Mouse (Mus musculus): ENCODE results near the gene Mill2. TPM values are rescaled to one million over a fixed set of nuclear protein-coding genes. Genes with fewer than 3 reads are reported as not detected.
A peak's percentile ranks its signal among the peaks of the same experiment; 100 is the strongest.
"Not testable (repeated sequence)": the region's sequence is repeated elsewhere in the genome, so short reads cannot be mapped to it uniquely, and the experiment has no call there.

The Mill2 gene
- polyA plus RNA-seq, 1 experiment = 3.6 TPM

- WGBS = 73% methylated on average over 2 of the region's 2 CpGs
- TF ChIP-seq CTCF (IDR thresholded peaks at IDR 0.05; ENCODE audit: control insufficient read depth, insufficient read depth, low read length) = no peak
- TF ChIP-seq POLR2A (IDR thresholded peaks at IDR 0.05; ENCODE audit: borderline replicate concordance, control insufficient read depth, low read depth, low read length) = no peak
These were observed 28.7 kb downstream of the Mill2 start for GRCm38 (mm10) chr7:18868491-18868890.

GRCm38 (mm10) chr7:18871031-18871430 lies 31.3 kb downstream of the Mill2 start, which contains the start of gene Pglyrp1:
TSS of gene Pglyrp1 (plus strand) at chr7:18871331.
- H3K4me1 ChIP-seq (ENCODE audit: control insufficient read depth, insufficient read depth, low read length); H3K4me3 ChIP-seq (replicated peaks; ENCODE audit: control insufficient read depth, low read depth, low read length); H3K27ac ChIP-seq (ENCODE audit: control insufficient read depth, insufficient read depth, low read depth, low read length, poor library complexity): not testable (repeated sequence)
- 80% methylated on average over 1 of the region's 8 CpGs for WGBS

More at GRCm38 (mm10) chr7:18868491-18868890, 28.7 kb downstream of the Mill2 start:
- Histone ChIP-seq H3K27ac (ENCODE audit: control insufficient read depth, insufficient read depth, low read depth, low read length, poor library complexity) (no peak overlapping the region), H3K4me1 (ENCODE audit: control insufficient read depth, insufficient read depth, low read length) (no peaks in the 10 kb centered on the region), H3K4me3 (replicated peaks; ENCODE audit: control insufficient read depth, low read depth, low read length) (no peak overlapping the region)

- 28% methylated on average over 14 of the region's 14 CpGs for WGBS
- no peak for TF ChIP-seq CTCF (IDR thresholded peaks at IDR 0.05; ENCODE audit: control insufficient read depth, insufficient read depth, low read length)
- no peak overlapping the region for H3K4me3 ChIP-seq (replicated peaks; ENCODE audit: control insufficient read depth, low read depth, low read length)
- no peaks in the 10 kb centered on the region; the same call in 1 of the 2 replicates for H3K4me1 ChIP-seq (ENCODE audit: control insufficient read depth, insufficient read depth, low read length)
- H3K27ac ChIP-seq (ENCODE audit: control insufficient read depth, insufficient read depth, low read depth, low read length, poor library complexity) = no peak overlapping the region
These were observed 32.4 kb downstream of the Mill2 start for GRCm38 (mm10) chr7:18872014-18872802.

GRCm38 (mm10) chr7:18872816-18873215 lies 33.0 kb downstream of the Mill2 start:
- no peak overlapping the region for H3K27ac ChIP-seq (ENCODE audit: control insufficient read depth, insufficient read depth, low read depth, low read length, poor library complexity)
- no peak for TF ChIP-seq POLR2A (IDR thresholded peaks at IDR 0.05; ENCODE audit: borderline replicate concordance, control insufficient read depth, low read depth, low read length)
- no peak for TF ChIP-seq CTCF (IDR thresholded peaks at IDR 0.05; ENCODE audit: control insufficient read depth, insufficient read depth, low read length)
- peak overlapping the region; percentile 35 for H3K4me3 ChIP-seq (replicated peaks; ENCODE audit: control insufficient read depth, low read depth, low read length)
- H3K4me1 ChIP-seq (ENCODE audit: control insufficient read depth, insufficient read depth, low read length) = no peaks in the 10 kb centered on the region; the same call in 1 of the 2 replicates
- WGBS = 5% methylated on average over 7 of the region's 7 CpGs

GRCm38 (mm10) chr7:18873253-18873652 lies 33.5 kb downstream of the Mill2 start:
- under 1% methylated on average over 10 of the region's 10 CpGs for WGBS
- H3K4me1 ChIP-seq (ENCODE audit: control insufficient read depth, insufficient read depth, low read length) = no peaks in the 10 kb centered on the region; the same call in 1 of the 2 replicates
- H3K27ac ChIP-seq (ENCODE audit: control insufficient read depth, insufficient read depth, low read depth, low read length, poor library complexity) = no peak overlapping the region
- H3K4me3 ChIP-seq (replicated peaks; ENCODE audit: control insufficient read depth, low read depth, low read length) = peak overlapping the region; percentile 16
- TF ChIP-seq POLR2A (IDR thresholded peaks at IDR 0.05; ENCODE audit: borderline replicate concordance, control insufficient read depth, low read depth, low read length) = no peak
- peak; percentile 88 for TF ChIP-seq CTCF (IDR thresholded peaks at IDR 0.05; ENCODE audit: control insufficient read depth, insufficient read depth, low read length)

- WGBS = 48% methylated on average over 5 of the region's 5 CpGs
- TF ChIP-seq POLR2A (IDR thresholded peaks at IDR 0.05; ENCODE audit: borderline replicate concordance, control insufficient read depth, low read depth, low read length) (no peak), CTCF (IDR thresholded peaks at IDR 0.05; ENCODE audit: control insufficient read depth, insufficient read depth, low read length) (no peak)
These were observed 35.6 kb downstream of the Mill2 start for GRCm38 (mm10) chr7:18875372-18875771.

GRCm38 (mm10) chr7:18878691-18879090 lies 38.9 kb downstream of the Mill2 start:
- TF ChIP-seq CTCF (IDR thresholded peaks at IDR 0.05; ENCODE audit: control insufficient read depth, insufficient read depth, low read length) (no peak), POLR2A (IDR thresholded peaks at IDR 0.05; ENCODE audit: borderline replicate concordance, control insufficient read depth, low read depth, low read length) (0 out of 2 replicates have a peak, but pooled peaks have one; percentile 14)
- H3K4me3 ChIP-seq (replicated peaks; ENCODE audit: control insufficient read depth, low read depth, low read length) = no peak overlapping the region
- peaks cover 4% of the 10 kb centered on the region for H3K4me1 ChIP-seq (ENCODE audit: control insufficient read depth, insufficient read depth, low read length)
- H3K27ac ChIP-seq (ENCODE audit: control insufficient read depth, insufficient read depth, low read depth, low read length, poor library complexity) = no peak overlapping the region
- 74% methylated on average over 7 of the region's 7 CpGs for WGBS

More at GRCm38 (mm10) chr7:18875372-18875771, 35.6 kb downstream of the Mill2 start:
- H3K4me3 ChIP-seq (replicated peaks; ENCODE audit: control insufficient read depth, low read depth, low read length) = no peak overlapping the region
- no peaks in the 10 kb centered on the region; the same call in 1 of the 2 replicates for H3K4me1 ChIP-seq (ENCODE audit: control insufficient read depth, insufficient read depth, low read length)
- peak overlapping the region; percentile 47 for H3K27ac ChIP-seq (ENCODE audit: control insufficient read depth, insufficient read depth, low read depth, low read length, poor library complexity)

- WGBS = 22% methylated on average over 9 of the region's 9 CpGs
- Histone ChIP-seq H3K4me1 (ENCODE audit: control insufficient read depth, insufficient read depth, low read length) (peaks cover 4% of the 10 kb centered on the region), H3K4me3 (replicated peaks; ENCODE audit: control insufficient read depth, low read depth, low read length) (peak overlapping the region; percentile 82), H3K27ac (ENCODE audit: control insufficient read depth, insufficient read depth, low read depth, low read length, poor library complexity) (peak overlapping the region; percentile 88)
- TF ChIP-seq CTCF (IDR thresholded peaks at IDR 0.05; ENCODE audit: control insufficient read depth, insufficient read depth, low read length) (no peak), POLR2A (IDR thresholded peaks at IDR 0.05; ENCODE audit: borderline replicate concordance, control insufficient read depth, low read depth, low read length) (peak; percentile 92; the same call in 1 of the 2 replicates)
These were observed 44.4 kb downstream of the Mill2 start for GRCm38 (mm10) chr7:18883991-18884744.

Data from bone marrow, adult 2 months (tissue).